Mouse (Mus musculus) neutrophil, adult 5-6 weeks (primary cell): ENCODE results near the gene Lrrc55. TPM values are rescaled to one million over a fixed set of nuclear protein-coding genes. Genes with fewer than 3 reads are reported as not detected.

Source experiments
- ATAC-seq: fragments of 151-379, 151-347 bp; 2 replicates; pipeline ENCODE4 v1.8.0; 2017; ENCODE audit warnings: mild to moderate bottlenecking, moderate TSS enrichment; ENCODE audit not compliant: insufficient number of reproducible peaks, poor library complexity, low FRiP score, severe bottlenecking; ENCODE audit errors: extremely low read depth
- total RNA-seq: library from RNA; stranded (forward); fragments of 200-1000 nt; gene quantifications from 2 replicates; pipeline ENCODE4 v1.2.3, GENCODE M21; 2017

Gene Lrrc55
- total RNA-seq, 1 experiment from 2014 or later = not detected

DNA sequence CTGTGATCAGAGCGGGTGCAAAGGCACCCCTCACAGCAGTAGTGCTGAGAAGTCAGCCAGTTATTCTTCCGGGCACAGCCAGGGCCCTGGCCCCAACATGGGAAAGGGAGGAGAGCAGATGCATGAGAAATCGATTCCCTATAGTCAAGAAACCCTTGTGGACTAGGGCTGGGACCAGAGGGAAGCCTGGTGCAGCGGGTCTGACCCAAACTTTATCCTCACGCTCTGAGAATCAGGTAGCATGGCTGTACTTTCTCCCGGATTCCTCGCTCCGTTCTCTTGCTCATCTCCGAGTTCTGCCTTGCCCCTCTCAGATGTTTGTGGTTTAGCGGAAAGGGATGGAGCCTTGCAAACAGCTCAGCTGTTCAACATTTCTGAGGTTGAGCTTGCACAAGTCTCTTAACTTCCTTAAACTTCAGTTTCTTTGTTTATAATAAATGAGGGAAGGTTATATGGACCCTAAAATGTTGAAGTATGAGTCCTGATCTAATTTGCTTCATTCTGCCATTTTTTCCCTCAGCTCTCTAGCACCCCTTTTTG lies 59.3 kb downstream of the Lrrc55 start:
- peak; percentile 26; the same call in 1 of the 2 replicates for ATAC-seq

DNA sequence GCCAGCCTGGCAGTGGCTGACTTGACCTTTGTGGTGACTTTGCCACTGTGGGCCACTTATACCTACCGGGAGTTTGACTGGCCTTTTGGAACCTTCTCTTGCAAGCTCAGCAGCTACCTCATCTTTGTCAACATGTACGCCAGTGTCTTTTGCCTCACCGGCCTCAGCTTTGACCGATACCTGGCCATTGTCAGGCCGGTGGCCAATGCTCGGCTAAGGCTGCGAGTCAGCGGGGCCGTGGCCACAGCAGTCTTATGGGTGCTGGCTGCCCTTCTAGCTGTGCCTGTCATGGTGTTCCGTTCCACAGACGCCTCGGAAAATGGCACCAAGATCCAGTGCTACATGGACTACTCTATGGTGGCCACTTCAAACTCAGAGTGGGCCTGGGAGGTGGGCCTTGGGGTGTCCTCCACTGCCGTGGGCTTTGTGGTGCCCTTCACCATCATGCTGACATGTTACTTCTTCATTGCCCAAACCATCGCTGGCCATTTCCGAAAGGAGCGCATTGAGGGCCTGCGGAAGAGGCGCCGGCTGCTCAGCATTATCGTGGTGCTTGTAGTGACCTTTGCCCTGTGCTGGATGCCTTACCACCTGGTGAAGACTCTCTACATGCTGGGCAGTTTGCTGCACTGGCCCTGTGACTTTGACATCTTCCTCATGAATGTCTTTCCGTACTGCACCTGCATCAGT lies 60.0 kb downstream of the Lrrc55 start:
- no peak for ATAC-seq

- ATAC-seq = no peak
Observed at GRCm38 (mm10) chr2:85136089-85136488, 60.9 kb downstream of the Lrrc55 start, which contains the start of gene Aplnr. Gene Aplnr, plus strand, starts transcription at chr2:85136225.

GRCm38 (mm10) chr2:85135099-85135498 lies 61.9 kb downstream of the Lrrc55 start:
- ATAC-seq = no peak

- ATAC-seq = no peak
Observed at GRCm38 (mm10) chr2:85132204-85132603, 64.8 kb downstream of the Lrrc55 start.

DNA sequence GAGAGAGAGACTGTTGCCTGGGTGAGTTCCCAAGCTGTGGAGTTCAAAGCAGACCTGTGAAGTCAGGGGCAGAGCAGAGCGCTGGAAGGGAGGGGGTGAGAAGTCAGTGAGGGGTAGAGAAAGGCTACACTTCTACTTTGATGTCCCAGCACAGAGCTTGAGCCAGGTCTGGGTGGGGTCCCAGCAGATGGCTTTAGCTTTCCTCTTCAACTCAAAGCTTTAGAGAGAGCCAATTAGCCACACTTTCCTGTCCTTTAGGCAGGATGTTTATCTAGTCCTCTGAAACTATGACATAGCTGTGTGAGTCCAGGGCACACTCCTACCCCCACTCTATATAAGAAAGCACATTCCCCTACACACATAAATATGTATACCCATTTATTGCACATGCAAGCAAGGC lies 65.3 kb downstream of the Lrrc55 start:
- no peak for ATAC-seq

DNA sequence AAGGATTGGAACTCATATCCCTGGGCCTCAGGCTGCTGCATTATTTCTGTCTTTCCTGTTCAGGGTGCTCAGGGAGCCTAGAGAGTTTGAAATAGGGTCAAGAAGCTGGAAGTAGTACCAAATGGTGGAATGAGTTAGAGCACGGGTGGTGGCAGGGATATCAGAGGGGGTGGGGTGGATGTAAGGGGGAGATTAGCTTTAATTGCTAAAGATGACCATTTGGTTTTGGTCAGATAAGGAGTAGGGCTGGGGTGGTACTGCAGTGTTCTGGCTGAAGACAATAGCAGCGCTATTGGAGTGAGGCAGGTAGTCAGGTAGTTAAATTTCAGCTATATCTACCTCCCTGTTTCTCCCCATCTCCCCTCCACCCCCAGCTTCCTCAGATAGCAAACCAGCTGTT lies 65.8 kb downstream of the Lrrc55 start:
- ATAC-seq = no peak

DNA sequence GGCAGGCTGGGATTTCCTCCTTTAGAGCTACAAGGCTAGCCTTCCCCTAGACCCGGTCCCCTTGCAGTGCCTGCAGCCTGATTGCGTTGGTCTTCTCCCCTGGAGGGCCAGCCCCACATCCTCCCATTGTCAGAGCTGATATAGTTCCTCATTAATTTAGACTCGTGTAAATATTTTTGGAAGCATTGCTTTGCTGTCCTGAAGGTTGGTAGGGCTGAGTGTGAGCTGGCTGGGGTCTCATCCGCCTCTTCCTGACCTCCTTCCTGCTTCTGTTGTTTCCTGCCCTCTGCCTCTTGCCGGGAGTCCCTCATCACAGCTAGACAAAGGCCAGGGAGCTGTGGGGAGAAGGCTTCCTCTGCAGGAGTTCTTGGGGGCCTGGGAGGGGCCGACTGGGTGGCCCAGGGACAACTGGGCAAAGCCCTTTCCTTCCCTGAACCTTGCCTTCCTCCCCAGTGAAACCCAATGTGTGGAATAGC lies 67.5 kb downstream of the Lrrc55 start:
- no peak for ATAC-seq

GRCm38 (mm10) chr2:85123869-85124535 lies 73.0 kb downstream of the Lrrc55 start:
- ATAC-seq = peak; percentile 58

DNA sequence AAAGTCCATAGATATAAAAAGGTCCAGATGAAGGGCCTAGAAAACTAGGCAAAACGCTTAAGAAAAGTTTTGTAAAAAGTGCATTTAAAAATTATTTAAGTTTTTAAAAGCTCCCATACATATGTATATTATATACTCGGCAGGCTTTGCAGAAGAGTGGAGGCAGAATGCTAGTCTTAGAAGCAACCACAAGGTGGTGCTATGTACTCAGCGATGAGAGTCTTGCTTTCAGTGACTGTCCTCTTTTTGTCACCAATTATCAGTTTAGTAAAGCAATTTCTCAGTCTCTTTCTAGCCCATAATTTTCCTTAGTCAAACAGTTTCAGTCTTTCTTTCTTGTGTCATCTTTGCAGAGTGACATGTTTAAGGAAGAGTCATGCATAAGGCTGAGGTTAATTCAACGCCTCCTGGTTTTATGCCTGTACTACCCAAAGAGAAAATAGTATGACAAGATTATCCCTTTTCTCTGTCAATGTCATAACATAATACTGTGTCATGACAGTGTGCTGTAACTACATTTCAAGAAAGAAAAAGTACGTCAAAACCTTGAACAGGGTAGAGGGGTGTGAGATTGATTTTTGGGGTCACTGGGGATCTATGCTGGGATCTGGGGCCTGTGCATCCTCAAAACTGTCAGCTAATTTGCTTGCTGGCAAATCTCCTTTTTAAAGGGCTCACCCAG lies 73.7 kb downstream of the Lrrc55 start:
- peak; percentile 44; the same call in 1 of the 2 replicates for ATAC-seq

Other genes with a start within 250 kb of the Lrrc55 start
- gene Prg2, start 216.7 kb downstream of the Lrrc55 start, total RNA-seq = 0.93 TPM in 1 of 2 replicates, not detected in the other
- gene Prg3, start 209.0 kb downstream of the Lrrc55 start, total RNA-seq = not detected in 2 replicates
- gene Ssrp1, start 160.0 kb downstream of the Lrrc55 start, total RNA-seq = 133 and 139 TPM in 2 replicates
- not detected in 2 replicates for gene P2rx3, start 159.7 kb downstream of the Lrrc55 start, total RNA-seq
- gene Tnks1bp1, start 149.2 kb downstream of the Lrrc55 start, total RNA-seq = 10.6 and 13.3 TPM in 2 replicates
- gene Aplnr, start 61.0 kb downstream of the Lrrc55 start, total RNA-seq = 0.47 TPM in 1 of 2 replicates, not detected in the other
- gene Olfr987, start 142.1 kb upstream of the Lrrc55 start, total RNA-seq = not detected in 2 replicates
- gene Olfr988, start 166.0 kb upstream of the Lrrc55 start, total RNA-seq = not detected in 2 replicates
- not detected in 2 replicates for gene Olfr992, start 212.3 kb upstream of the Lrrc55 start, total RNA-seq
- gene Olfr993, start 217.7 kb upstream of the Lrrc55 start, total RNA-seq = not detected in 2 replicates
- 0.23 TPM in 1 of 2 replicates, not detected in the other for gene Olfr994, start 239.3 kb upstream of the Lrrc55 start, total RNA-seq
- gene Olfr995, start 246.4 kb upstream of the Lrrc55 start, total RNA-seq = not detected in 2 replicates